Mouse (Mus musculus): ENCODE data around the gene Samd10. TPM values are rescaled to one million over a fixed set of nuclear protein-coding genes. Genes with fewer than 3 reads are reported as not detected.

Samd10 gene
- polyA plus RNA-seq (2014; fragmentation: Illumina TruSeq; extraction: RNeasy Lipid Tissue Mini Kit (QIAGEN cat#74804); ENCODE audit: insufficient read depth, low read depth, low replicate concordance), result 7.1 TPM

DNA sequence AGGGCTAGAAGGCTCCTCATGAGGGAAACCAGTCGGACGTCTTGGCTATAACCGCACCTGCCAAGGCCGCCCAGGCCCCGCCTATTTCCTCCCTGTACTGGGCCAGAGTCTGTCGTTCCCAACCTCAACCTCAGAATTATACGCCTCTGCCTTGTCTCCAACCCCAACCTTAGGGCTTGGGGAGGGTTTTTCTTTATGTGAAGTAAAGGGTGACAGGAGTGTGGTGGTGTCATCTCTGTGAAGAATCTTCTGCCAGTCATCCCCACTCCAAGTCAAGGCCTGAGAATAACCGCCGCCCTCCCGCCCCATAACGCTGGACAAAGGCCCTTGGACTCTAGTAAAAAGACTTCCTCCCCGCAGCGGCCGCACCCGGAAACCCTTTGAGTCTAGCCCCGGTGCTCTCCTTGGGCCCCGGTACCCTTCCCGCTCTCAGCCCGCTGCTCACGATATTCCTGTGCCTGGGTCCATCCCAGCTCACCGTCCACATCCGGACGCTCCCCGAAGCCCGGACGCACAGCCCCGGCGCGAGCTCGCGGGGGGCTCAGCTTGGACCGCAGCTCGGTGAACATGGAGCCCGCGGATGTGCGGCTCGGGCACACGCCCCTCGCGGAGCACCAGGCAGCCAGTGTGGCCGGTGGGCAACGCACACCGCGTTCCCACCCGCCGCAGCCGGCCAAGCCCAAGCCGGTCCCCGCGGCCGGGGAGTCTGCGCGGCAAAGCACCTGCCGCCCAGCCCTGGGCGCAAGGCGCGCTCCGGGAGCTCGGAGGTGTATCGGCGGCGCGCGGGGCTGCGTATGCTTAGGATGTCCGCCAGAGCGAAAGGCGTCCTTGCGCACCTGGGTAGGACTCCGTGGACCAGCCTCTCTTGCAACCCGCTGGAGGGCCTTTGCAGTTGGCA is at the start of gene Samd10:
TSS of gene Samd10 (minus strand) at position 759 of the 898 bp plus-strand sequence.

GRCm38 (mm10) chr2:181592231-181593041 is 6.6 kb downstream of the Samd10 start, which contains the start of gene Zfp512b:
Gene Zfp512b (minus strand): TSS chr2:181592803.

DNA sequence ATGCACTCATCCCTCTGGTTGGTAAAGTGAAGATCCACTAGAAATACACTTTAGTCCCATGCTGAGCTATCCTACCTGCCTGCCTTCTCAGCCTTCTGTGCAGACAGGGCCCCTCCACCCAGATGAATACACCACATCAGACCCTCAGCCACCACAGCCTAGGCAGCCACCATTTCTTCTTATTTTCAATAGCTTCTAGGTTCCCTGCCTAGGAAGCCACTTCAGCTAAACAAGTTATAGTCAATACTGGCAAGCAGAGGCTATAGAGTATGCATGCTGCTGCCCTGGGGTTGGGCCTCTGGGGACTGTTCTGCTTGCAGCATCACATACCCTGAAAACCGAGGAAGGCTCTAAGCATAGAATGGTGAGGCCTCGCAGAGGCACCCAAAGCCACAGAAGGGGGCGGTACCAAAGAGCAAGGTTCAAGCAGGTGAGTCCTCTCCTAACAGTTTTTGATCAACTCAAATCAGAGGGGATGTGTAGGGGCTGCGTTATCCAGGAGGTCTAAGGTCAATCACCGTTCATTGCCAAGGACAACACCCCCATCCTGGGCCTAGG is 7.4 kb downstream of the Samd10 start, which contains the start of gene Prpf6:
TSS of gene Prpf6 (plus strand) at position 341 of the 558 bp plus-strand sequence.

GRCm38 (mm10) chr2:181584411-181584942 is 14.5 kb downstream of the Samd10 start, which contains the start of gene Uckl1:
Gene Uckl1 (minus strand): TSS chr2:181584892.

Other genes starting within 250 kb of the Samd10 start
- 16.6 TPM for gene Zgpat, start 234.3 kb downstream of the Samd10 start, polyA plus RNA-seq (2014; fragmentation: Illumina TruSeq; extraction: RNeasy Lipid Tissue Mini Kit (QIAGEN cat#74804); ENCODE audit: insufficient read depth, low read depth, low replicate concordance)
- gene Arfrp1, start 233.8 kb downstream of the Samd10 start, polyA plus RNA-seq (2014; fragmentation: Illumina TruSeq; extraction: RNeasy Lipid Tissue Mini Kit (QIAGEN cat#74804); ENCODE audit: insufficient read depth, low read depth, low replicate concordance), result 50.5 TPM
- gene Lime1, start 219.1 kb downstream of the Samd10 start, polyA plus RNA-seq (2014; fragmentation: Illumina TruSeq; extraction: RNeasy Lipid Tissue Mini Kit (QIAGEN cat#74804); ENCODE audit: insufficient read depth, low read depth, low replicate concordance), result 18.4 TPM
- gene Zbtb46, start 139.8 kb downstream of the Samd10 start, polyA plus RNA-seq (2014; fragmentation: Illumina TruSeq; extraction: RNeasy Lipid Tissue Mini Kit (QIAGEN cat#74804); ENCODE audit: insufficient read depth, low read depth, low replicate concordance), result 7.0 TPM
- gene Abhd16b, start 106.0 kb downstream of the Samd10 start, polyA plus RNA-seq (2014; fragmentation: Illumina TruSeq; extraction: RNeasy Lipid Tissue Mini Kit (QIAGEN cat#74804); ENCODE audit: insufficient read depth, low read depth, low replicate concordance), result not detected
- gene Tpd52l2, start 102.1 kb downstream of the Samd10 start, polyA plus RNA-seq (2014; fragmentation: Illumina TruSeq; extraction: RNeasy Lipid Tissue Mini Kit (QIAGEN cat#74804); ENCODE audit: insufficient read depth, low read depth, low replicate concordance), result 87.0 TPM
- 21.3 TPM for gene Dnajc5, start 78.7 kb downstream of the Samd10 start, polyA plus RNA-seq (2014; fragmentation: Illumina TruSeq; extraction: RNeasy Lipid Tissue Mini Kit (QIAGEN cat#74804); ENCODE audit: insufficient read depth, low read depth, low replicate concordance)
- gene Uckl1, start 14.3 kb downstream of the Samd10 start, polyA plus RNA-seq (2014; fragmentation: Illumina TruSeq; extraction: RNeasy Lipid Tissue Mini Kit (QIAGEN cat#74804); ENCODE audit: insufficient read depth, low read depth, low replicate concordance), result 36.1 TPM
- 23.2 TPM for gene Prpf6, start 7.3 kb downstream of the Samd10 start, polyA plus RNA-seq (2014; fragmentation: Illumina TruSeq; extraction: RNeasy Lipid Tissue Mini Kit (QIAGEN cat#74804); ENCODE audit: insufficient read depth, low read depth, low replicate concordance)
- 5.6 TPM for gene Zfp512b, start 6.4 kb downstream of the Samd10 start, polyA plus RNA-seq (2014; fragmentation: Illumina TruSeq; extraction: RNeasy Lipid Tissue Mini Kit (QIAGEN cat#74804); ENCODE audit: insufficient read depth, low read depth, low replicate concordance)
- gene Gm29797, start 57.8 kb upstream of the Samd10 start, polyA plus RNA-seq (2014; fragmentation: Illumina TruSeq; extraction: RNeasy Lipid Tissue Mini Kit (QIAGEN cat#74804); ENCODE audit: insufficient read depth, low read depth, low replicate concordance), result not detected
- gene Sox18, start 72.4 kb upstream of the Samd10 start, polyA plus RNA-seq (2014; fragmentation: Illumina TruSeq; extraction: RNeasy Lipid Tissue Mini Kit (QIAGEN cat#74804); ENCODE audit: insufficient read depth, low read depth, low replicate concordance), result 89.4 TPM
- gene Tcea2, start 81.1 kb upstream of the Samd10 start, polyA plus RNA-seq (2014; fragmentation: Illumina TruSeq; extraction: RNeasy Lipid Tissue Mini Kit (QIAGEN cat#74804); ENCODE audit: insufficient read depth, low read depth, low replicate concordance), result 8.7 TPM
- 29.7 TPM for gene Rgs19, start 94.8 kb upstream of the Samd10 start, polyA plus RNA-seq (2014; fragmentation: Illumina TruSeq; extraction: RNeasy Lipid Tissue Mini Kit (QIAGEN cat#74804); ENCODE audit: insufficient read depth, low read depth, low replicate concordance)
- gene Lkaaear1, start 99.2 kb upstream of the Samd10 start, polyA plus RNA-seq (2014; fragmentation: Illumina TruSeq; extraction: RNeasy Lipid Tissue Mini Kit (QIAGEN cat#74804); ENCODE audit: insufficient read depth, low read depth, low replicate concordance), result not detected
- not detected for gene Oprl1, start 115.8 kb upstream of the Samd10 start, polyA plus RNA-seq (2014; fragmentation: Illumina TruSeq; extraction: RNeasy Lipid Tissue Mini Kit (QIAGEN cat#74804); ENCODE audit: insufficient read depth, low read depth, low replicate concordance)
- gene Myt1, start 164.1 kb upstream of the Samd10 start, polyA plus RNA-seq (2014; fragmentation: Illumina TruSeq; extraction: RNeasy Lipid Tissue Mini Kit (QIAGEN cat#74804); ENCODE audit: insufficient read depth, low read depth, low replicate concordance), result not detected
- gene Pcmtd2, start 238.6 kb upstream of the Samd10 start, polyA plus RNA-seq (2014; fragmentation: Illumina TruSeq; extraction: RNeasy Lipid Tissue Mini Kit (QIAGEN cat#74804); ENCODE audit: insufficient read depth, low read depth, low replicate concordance), result 22.3 TPM

Measured in lung, adult 10 weeks (tissue).